Mouse (Mus musculus) bone marrow macrophage, adult 2 months (primary cell): ENCODE data around the gene Csrp3.

Source experiments
- CTCF ChIP-seq: IDR thresholded peaks from 2 replicates; pipeline ENCODE4 v1.5.1; 2012; ENCODE audit warnings: low read depth, mild to moderate bottlenecking, low read length, moderate library complexity
- POLR2A ChIP-seq: IDR thresholded peaks from 2 replicates; pipeline ENCODE4 v1.6.1; 2012; ENCODE audit warnings: mild to moderate bottlenecking, low read depth, low read length, borderline replicate concordance

DNA sequence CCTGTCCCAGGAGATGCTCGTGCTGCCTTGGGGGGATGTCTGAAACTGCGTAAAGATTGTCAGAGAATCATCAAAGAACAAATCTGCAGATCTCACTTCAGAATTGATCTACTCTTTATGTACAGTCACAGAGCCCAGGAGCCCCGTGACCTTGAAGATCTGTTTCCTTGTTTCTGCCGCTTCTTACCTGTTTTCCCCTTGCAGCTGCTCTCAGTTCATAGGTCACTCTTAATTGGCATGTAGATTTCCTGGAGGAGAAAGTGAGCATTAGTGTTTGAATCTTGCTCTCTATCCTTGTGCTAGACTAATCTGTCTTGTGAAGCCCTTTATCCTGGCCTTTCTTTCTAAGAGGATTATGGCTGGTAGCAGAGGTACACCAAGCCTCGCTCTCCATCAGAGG, 26.2 kb downstream of the Csrp3 start:
- no peak for TF ChIP-seq POLR2A
- no peak for TF ChIP-seq CTCF
